ENCODE assay signal across 11 mouse cellular contexts in the genomic region with DNA sequence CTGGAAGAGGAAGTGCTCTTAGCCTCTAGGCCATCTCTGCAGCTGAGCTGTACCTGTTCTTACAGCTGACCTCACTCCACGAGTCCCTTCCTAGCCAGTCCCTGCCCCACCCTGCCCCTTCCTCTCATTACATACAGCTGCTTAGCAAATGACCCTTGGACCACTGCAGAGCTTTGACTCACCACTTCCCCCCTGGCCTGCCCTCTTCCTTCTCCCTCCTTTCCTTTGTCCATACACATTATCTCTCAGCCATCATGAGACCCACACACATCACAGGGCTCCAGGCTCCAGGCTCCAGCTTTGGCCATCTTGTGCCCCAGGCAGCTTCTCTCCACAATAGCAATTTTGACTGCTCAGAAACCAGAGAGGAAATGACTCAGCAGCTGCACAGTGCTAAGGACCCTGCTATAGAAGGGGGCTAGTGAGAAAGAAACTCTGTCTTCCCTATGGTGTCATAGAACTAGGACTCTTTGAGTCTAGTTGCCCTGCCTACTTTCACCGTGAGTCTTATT. TPM values are rescaled to one million over a fixed set of nuclear protein-coding genes. Genes with fewer than 3 reads are reported as not detected.
DNase-seq lines count a peak whose midpoint lies in the region; ATAC-seq lines count a peak whose summit lies in the region.
"Had no signal": no experiment of that assay in that cellular context is flagged by ENCODE, and none has a peak within 500 bp of the region (broad histone marks: within the 10 kb centered on the region; RNA-seq: fewer than 3 reads in every experiment).

No protein-coding gene starts in this region.

- DNase-seq in neural tube, embryonic 11.5 days (ENCODE audit: low spot score), result peak; percentile 10
- DNase-seq in Muller cell, postnatal 12 days (ENCODE audit: inconsistent ontology term), result peak; percentile 53
- no peak for DNase-seq in B cell, adult 2 months
- DNase-seq in left cerebral cortex, adult 9 months (ENCODE audit: low spot score in 2 of 2), result no peak
- DNase-seq: lung, postnatal 10 days had no signal

- no peaks in the 10 kb centered on the region for H3K9me3 ChIP-seq in neural tube, embryonic 11.5 days (ENCODE audit: control insufficient read depth, low read length)
- H3K9me3 ChIP-seq in neural tube, embryonic 15.5 days (replicated peaks), result no peaks in the 10 kb centered on the region
- H3K9me3 ChIP-seq in stomach, embryonic 15.5 days, result no peaks in the 10 kb centered on the region
- no peaks in the 10 kb centered on the region for H3K9me3 ChIP-seq in midbrain, embryonic 15.5 days
- H3K9me3 ChIP-seq: neural tube, embryonic 12.5 days had no signal

- no peaks in the 10 kb centered on the region for H3K27me3 ChIP-seq in neural tube, embryonic 11.5 days (ENCODE audit: control insufficient read depth, insufficient read depth, low read length)
- no peaks in the 10 kb centered on the region for H3K27me3 ChIP-seq in neural tube, embryonic 15.5 days (replicated peaks)
- H3K27me3 ChIP-seq in stomach, embryonic 15.5 days (replicated peaks), result no peaks in the 10 kb centered on the region
- H3K27me3 ChIP-seq in midbrain, embryonic 15.5 days (replicated peaks), result no peaks in the 10 kb centered on the region
- H3K27me3 ChIP-seq: neural tube, embryonic 12.5 days had no signal

- no peak overlapping the region for H3K27ac ChIP-seq in neural tube, embryonic 11.5 days (ENCODE audit: low read depth, low read length)
- no peak overlapping the region for H3K27ac ChIP-seq in neural tube, embryonic 15.5 days (replicated peaks)
- no peak overlapping the region for H3K27ac ChIP-seq in stomach, embryonic 15.5 days
- no peak overlapping the region for H3K27ac ChIP-seq in midbrain, embryonic 15.5 days
- H3K27ac ChIP-seq: neural tube, embryonic 12.5 days had no signal

- H3K4me3 ChIP-seq in neural tube, embryonic 11.5 days (ENCODE audit: low read depth, low read length), result no peak overlapping the region
- no peak overlapping the region for H3K4me3 ChIP-seq in neural tube, embryonic 15.5 days (replicated peaks)
- no peak overlapping the region for H3K4me3 ChIP-seq in stomach, embryonic 15.5 days (replicated peaks)
- H3K4me3 ChIP-seq in midbrain, embryonic 15.5 days, result no peak overlapping the region
- H3K4me3 ChIP-seq: neural tube, embryonic 12.5 days had no signal

- ATAC-seq in neural tube, embryonic 11.5 days (ENCODE audit: insufficient read depth, low FRiP score, low TSS enrichment), result no peak
- no peak for ATAC-seq in neural tube, embryonic 15.5 days (ENCODE audit: low FRiP score)
- peak; percentile 80 to 82 for ATAC-seq in hematopoietic stem cell, adult 5-6 weeks (replicated peaks in 1 of 2; ENCODE audit: insufficient read depth in 1 of 2, low FRiP score in 2 of 2, low TSS enrichment in 1 of 2, low read depth in 1 of 2, poor library complexity in 2 of 2, severe bottlenecking in 2 of 2)
- peak; percentile 33 for ATAC-seq in stomach, embryonic 15.5 days (ENCODE audit: insufficient read depth, low FRiP score, low read depth)
- ATAC-seq in midbrain, embryonic 15.5 days (replicated peaks), result no peak

- WGBS in neural tube, embryonic 11.5 days, result 46% methylated on average over 2 of the region's 2 CpGs
- WGBS in neural tube, embryonic 15.5 days, result 49% methylated on average over 2 of the region's 2 CpGs
- 36% methylated on average over 2 of the region's 2 CpGs for WGBS in stomach, embryonic 15.5 days
- 59% methylated on average over 2 of the region's 2 CpGs for WGBS in midbrain, embryonic 15.5 days

- no peaks in the 10 kb centered on the region for H3K36me3 ChIP-seq in neural tube, embryonic 11.5 days (ENCODE audit: control insufficient read depth, insufficient read depth, low read length)
- no peaks in the 10 kb centered on the region for H3K36me3 ChIP-seq in neural tube, embryonic 15.5 days
- H3K36me3 ChIP-seq in stomach, embryonic 15.5 days, result no peaks in the 10 kb centered on the region
- H3K36me3 ChIP-seq in midbrain, embryonic 15.5 days (replicated peaks), result no peaks in the 10 kb centered on the region
- H3K36me3 ChIP-seq: neural tube, embryonic 12.5 days had no signal

- H3K4me2 ChIP-seq in neural tube, embryonic 11.5 days (ENCODE audit: low read depth), result no peak overlapping the region
- H3K4me2 ChIP-seq in neural tube, embryonic 15.5 days, result no peak overlapping the region
- no peak overlapping the region for H3K4me2 ChIP-seq in stomach, embryonic 15.5 days
- no peak overlapping the region for H3K4me2 ChIP-seq in midbrain, embryonic 15.5 days
- H3K4me2 ChIP-seq: neural tube, embryonic 12.5 days had no signal

- H3K4me1 ChIP-seq in neural tube, embryonic 11.5 days (ENCODE audit: control insufficient read depth, insufficient read depth, low read length), result no peaks in the 10 kb centered on the region
- H3K4me1 ChIP-seq in neural tube, embryonic 15.5 days, result no peaks in the 10 kb centered on the region
- no peaks in the 10 kb centered on the region for H3K4me1 ChIP-seq in stomach, embryonic 15.5 days
- no peaks in the 10 kb centered on the region for H3K4me1 ChIP-seq in midbrain, embryonic 15.5 days
- H3K4me1 ChIP-seq: neural tube, embryonic 12.5 days had no signal

- no peak overlapping the region for H3K9ac ChIP-seq in neural tube, embryonic 11.5 days (ENCODE audit: low read length)
- H3K9ac ChIP-seq in neural tube, embryonic 15.5 days (replicated peaks), result no peak overlapping the region
- no peak overlapping the region for H3K9ac ChIP-seq in stomach, embryonic 15.5 days
- no peak overlapping the region for H3K9ac ChIP-seq in midbrain, embryonic 15.5 days
- H3K9ac ChIP-seq: neural tube, embryonic 12.5 days had no signal

RNA-seq across cellular contexts. Expression of a gene that starts 36.6 kb away (rescaled TPM):
- 0.12 and 0.16 TPM in 2 replicates for polyA plus RNA-seq in neural tube, embryonic 11.5 days (2014; fragmentation: Nextera tagmentation; extraction: Ambion mirVana)
- 2.9 and 3.2 TPM in 2 replicates for polyA plus RNA-seq in neural tube, embryonic 15.5 days (2015; fragmentation: Nextera tagmentation; extraction: Ambion mirVana)
- 24.4 and 33.3 TPM in 2 replicates for total RNA-seq in hematopoietic stem cell, adult 5-6 weeks (2017)
- polyA plus RNA-seq in stomach, embryonic 15.5 days (2015; fragmentation: Nextera tagmentation; extraction: Ambion mirVana), result 0.12 and 0.14 TPM in 2 replicates
- 1.7 TPM in 2 replicates for polyA plus RNA-seq in midbrain, embryonic 15.5 days (2015; fragmentation: Nextera tagmentation; extraction: Ambion mirVana)
- polyA plus RNA-seq: kidney, embryonic 14.5 days had no signal

RNA-seq across cellular contexts. Expression of a gene that starts 40.0 kb away (rescaled TPM):
- polyA plus RNA-seq in neural tube, embryonic 11.5 days (2014; fragmentation: Nextera tagmentation; extraction: Ambion mirVana), result 167 and 169 TPM in 2 replicates
- polyA plus RNA-seq in neural tube, embryonic 15.5 days (2015; fragmentation: Nextera tagmentation; extraction: Ambion mirVana), result 152 and 163 TPM in 2 replicates
- 110 and 127 TPM in 2 replicates for total RNA-seq in hematopoietic stem cell, adult 5-6 weeks (2017)
- 143 and 148 TPM in 2 replicates for polyA plus RNA-seq in stomach, embryonic 15.5 days (2015; fragmentation: Nextera tagmentation; extraction: Ambion mirVana)
- 180 and 185 TPM in 2 replicates for polyA plus RNA-seq in midbrain, embryonic 15.5 days (2015; fragmentation: Nextera tagmentation; extraction: Ambion mirVana)

Comparison
In these comparisons a context has a peak if more than half of its experiments do, and no peak if none do; other contexts are left out.
1. ATAC-seq: peak in hematopoietic stem cell, adult 5-6 weeks (2 of 2) and stomach, embryonic 15.5 days (single experiment); none in neural tube, embryonic 11.5 days (single experiment), neural tube, embryonic 15.5 days (single experiment) and midbrain, embryonic 15.5 days (single experiment).
2. DNase-seq: peak in neural tube, embryonic 11.5 days (single experiment) and Muller cell, postnatal 12 days (single experiment); none in B cell, adult 2 months (0 of 2) and left cerebral cortex, adult 9 months (0 of 2).